Mouse (Mus musculus) small intestine, adult 2 months (tissue): ENCODE data around the gene Nr5a2. TPM values are rescaled to one million over a fixed set of nuclear protein-coding genes. Genes with fewer than 3 reads are reported as not detected.

ENCODE experiments used
- H3K27ac ChIP-seq: fragments of 200-500 bp; 2 replicates; pipeline ENCODE4 v1.5.1; 2012; ENCODE audit warnings: low read depth, low read length, control low read depth, inconsistent platforms; ENCODE audit not compliant: insufficient read depth
- H3K27me3 ChIP-seq: fragments of 200-500 bp; 2 replicates; pipeline ENCODE4 v1.6.1; 2012; ENCODE audit warnings: mild to moderate bottlenecking, moderate library complexity, low read length, inconsistent platforms; ENCODE audit not compliant: control insufficient read depth, insufficient read depth
- H3K36me3 ChIP-seq: fragments of 200-500 bp; 2 replicates; pipeline ENCODE4 v1.6.1; 2012; ENCODE audit warnings: mild to moderate bottlenecking, low read length, control low read depth, inconsistent platforms; ENCODE audit not compliant: control insufficient read depth, insufficient read depth
- H3K4me1 ChIP-seq: fragments of 200-500 bp; 2 replicates; pipeline ENCODE4 v1.6.1; 2012; ENCODE audit warnings: low read length, inconsistent platforms, mixed read lengths; ENCODE audit not compliant: control insufficient read depth, insufficient read depth, insufficient read length
- H3K4me3 ChIP-seq: fragments of 200-500 bp; 2 replicates; pipeline ENCODE4 v1.5.1; 2012; ENCODE audit warnings: low read depth, mild to moderate bottlenecking, control low read depth, inconsistent platforms, low read length, moderate library complexity
- CTCF ChIP-seq: fragments of 200-500 bp; IDR thresholded peaks from 2 replicates; pipeline ENCODE4 v1.5.1; 2012; ENCODE audit warnings: low read depth, mild to moderate bottlenecking, control low read depth, inconsistent platforms, low read length, moderate library complexity, mixed read lengths; ENCODE audit not compliant: insufficient replicate concordance, insufficient read length; ENCODE audit errors: extremely low read depth
- POLR2A ChIP-seq: fragments of 200-500 bp; IDR thresholded peaks from 2 replicates; pipeline ENCODE4 v1.6.1; 2012; ENCODE audit warnings: low read depth, mild to moderate bottlenecking, control low read depth, inconsistent platforms, low read length, moderate library complexity
- WGBS: fragments of 180-500 bp; shearing (Covaris S2); methylation state at CpG from one replicate; pipeline ENCODE4 v1.1.7; 2018; 5-methylcytosine and 5-hydroxymethylcytosine counted together
- polyA plus RNA-seq: library from polyadenylated mRNA; depleted of rRNA; stranded (reverse); fragments of >200 nt; gene quantifications from 2 replicates; pipeline ENCODE4 v1.2.3, GENCODE M21; 2012

Nr5a2 gene
- polyA plus RNA-seq, 1 experiment, result 9.4 TPM

GRCm38 (mm10) chr1:136948511-136949275 lies 11.6 kb downstream of the Nr5a2 start:
- TF ChIP-seq CTCF, result no peak
- no peak for TF ChIP-seq POLR2A
- peaks cover 13% of the 10 kb centered on the region for H3K27me3 ChIP-seq
- H3K4me3 ChIP-seq, result peak overlapping the region; percentile 93
- peak overlapping the region; percentile 68 for H3K27ac ChIP-seq
- peaks cover 9% of the 10 kb centered on the region for H3K4me1 ChIP-seq
- 1% methylated on average over 61 of the region's 61 CpGs for WGBS
- 0 out of 2 replicates have a peak, but pooled peaks cover 3% of the 10 kb centered on the region for H3K36me3 ChIP-seq

- peak overlapping the region; percentile 93 for H3K4me3 ChIP-seq
- H3K4me1 ChIP-seq, result peaks cover 9% of the 10 kb centered on the region
- peaks cover 12% of the 10 kb centered on the region for H3K27me3 ChIP-seq
- TF ChIP-seq CTCF (no peak), POLR2A (no peak)
- WGBS, result 2% methylated on average over 7 of the region's 7 CpGs
- no peak overlapping the region for H3K27ac ChIP-seq
- peaks cover 5% of the 10 kb centered on the region; the same call in 1 of the 2 replicates for H3K36me3 ChIP-seq
Observed at GRCm38 (mm10) chr1:136948127-136948422, 12.2 kb downstream of the Nr5a2 start.

DNA sequence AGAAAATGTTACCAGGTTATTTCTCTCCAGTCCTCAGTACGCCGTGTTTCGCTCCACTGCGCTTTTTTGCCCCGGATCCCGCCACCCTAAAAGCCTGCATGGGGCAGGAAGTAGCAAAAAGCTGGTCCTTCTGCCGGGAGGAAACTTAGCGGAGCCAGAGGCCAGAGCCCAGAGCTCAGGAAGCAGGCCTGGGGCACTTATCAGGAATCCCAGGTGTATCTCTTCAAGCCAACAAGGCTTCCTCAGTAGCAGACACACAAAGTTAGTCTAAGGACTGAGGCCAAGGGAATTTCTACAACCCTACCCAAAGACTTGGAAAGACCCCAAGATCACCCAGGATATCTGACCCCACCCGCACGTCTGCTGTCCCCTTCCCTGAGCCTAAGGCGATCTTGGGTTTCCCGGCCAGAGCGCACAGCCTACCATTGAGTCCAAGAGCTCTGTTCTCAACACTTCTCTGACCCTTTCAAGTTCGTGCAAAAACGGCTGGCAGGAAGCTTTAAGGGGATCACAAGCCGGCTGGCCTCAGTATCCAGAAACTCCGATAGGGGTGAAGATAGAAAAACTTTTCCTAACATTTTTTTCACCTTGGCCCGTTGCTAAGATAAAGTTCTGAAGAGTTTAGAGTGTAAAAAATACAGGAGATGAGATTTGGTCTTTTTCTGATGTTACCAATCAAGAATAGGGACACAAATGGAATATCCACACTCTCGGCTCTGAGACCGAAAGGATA lies 12.7 kb downstream of the Nr5a2 start:
- peaks cover 8% of the 10 kb centered on the region for H3K4me1 ChIP-seq
- peak overlapping the region; percentile 93 for H3K4me3 ChIP-seq
- H3K36me3 ChIP-seq, result peaks cover 5% of the 10 kb centered on the region; the same call in 1 of the 2 replicates
- no peak for TF ChIP-seq CTCF
- TF ChIP-seq POLR2A, result no peak
- H3K27ac ChIP-seq, result no peak overlapping the region
- peaks cover 10% of the 10 kb centered on the region; the same call in 1 of the 2 replicates for H3K27me3 ChIP-seq
- 6% methylated on average over 20 of the region's 20 CpGs for WGBS

GRCm38 (mm10) chr1:136946806-136947393 lies 13.3 kb downstream of the Nr5a2 start:
- Histone ChIP-seq H3K27ac (no peak overlapping the region), H3K4me3 (peak overlapping the region; percentile 63), H3K36me3 (peaks cover 7% of the 10 kb centered on the region; the same call in 1 of the 2 replicates), H3K4me1 (peaks cover 3% of the 10 kb centered on the region), H3K27me3 (peaks cover 10% of the 10 kb centered on the region; the same call in 1 of the 2 replicates)
- WGBS, result 9% methylated on average over 18 of the region's 18 CpGs
- TF ChIP-seq POLR2A, result no peak
- TF ChIP-seq CTCF, result no peak

- Histone ChIP-seq H3K4me1 (peaks cover under 1% of the 10 kb centered on the region), H3K4me3 (peak overlapping the region; percentile 58), H3K27me3 (peaks cover 10% of the 10 kb centered on the region; the same call in 1 of the 2 replicates), H3K36me3 (peaks cover 9% of the 10 kb centered on the region; the same call in 1 of the 2 replicates), H3K27ac (no peak overlapping the region)
- no peak for TF ChIP-seq CTCF
- no peak for TF ChIP-seq POLR2A
- WGBS, result 10% methylated on average over 8 of the region's 8 CpGs
Observed at GRCm38 (mm10) chr1:136946404-136946803, 13.8 kb downstream of the Nr5a2 start.

DNA sequence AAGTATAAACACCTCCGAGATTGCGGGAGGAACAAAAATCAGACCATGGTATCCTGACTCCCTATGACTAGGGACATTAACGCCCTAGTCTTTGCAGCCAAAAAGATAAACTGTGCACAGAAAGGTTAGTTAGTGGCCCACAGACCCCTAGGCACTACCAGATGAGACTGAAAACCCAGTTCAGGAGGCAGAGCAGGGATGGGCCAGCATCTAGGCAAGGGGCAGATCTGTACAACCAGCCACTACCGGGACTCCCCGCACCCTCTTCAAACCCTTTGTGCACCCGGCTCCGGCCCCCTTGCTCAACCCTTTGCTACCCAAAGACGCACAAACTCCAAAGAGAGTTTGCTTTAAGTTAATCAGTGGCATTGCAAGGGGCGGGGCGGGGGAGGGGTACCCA lies 14.4 kb downstream of the Nr5a2 start:
- H3K4me1 ChIP-seq, result no peaks in the 10 kb centered on the region; the same call in none of the 2 replicates
- peaks cover 9% of the 10 kb centered on the region for H3K36me3 ChIP-seq
- 3% methylated on average over 10 of the region's 10 CpGs for WGBS
- no peak overlapping the region for H3K27ac ChIP-seq
- peaks cover 10% of the 10 kb centered on the region; the same call in 1 of the 2 replicates for H3K27me3 ChIP-seq
- no peak for TF ChIP-seq POLR2A
- no peak for TF ChIP-seq CTCF
- H3K4me3 ChIP-seq, result peak overlapping the region; percentile 39
